Mouse (Mus musculus) intestine, postnatal 0 days (tissue): ENCODE data around the gene Dnah12. TPM values are rescaled to one million over a fixed set of nuclear protein-coding genes. Genes with fewer than 3 reads are reported as not detected.

Experiments used
- ATAC-seq: fragments of 200-750 bp; cut with Nextera tagmentation; 2 replicates; pipeline ENCODE4 v1.8.0; 2017; ENCODE audit warnings: mild to moderate bottlenecking, moderate TSS enrichment, moderate library complexity
- H3K27ac ChIP-seq: fragments of 300-500 bp; sonication (generic); 2 replicates; pipeline ENCODE4 v1.5.1; 2014; ENCODE audit warnings: mild to moderate bottlenecking, low read depth, low read length, moderate library complexity
- H3K27me3 ChIP-seq: fragments of 300-500 bp; sonication (generic); replicated peaks from 2 replicates; pipeline ENCODE4 v1.6.1; 2014; ENCODE audit warnings: low read length, mixed read lengths; ENCODE audit not compliant: control insufficient read depth, insufficient read depth
- H3K36me3 ChIP-seq: fragments of 300-500 bp; sonication (generic); 2 replicates; pipeline ENCODE4 v1.6.1; 2014; ENCODE audit warnings: mild to moderate bottlenecking, moderate library complexity; ENCODE audit not compliant: control insufficient read depth, insufficient read depth
- H3K4me1 ChIP-seq: fragments of 300-500 bp; sonication (generic); replicated peaks from 2 replicates; pipeline ENCODE4 v1.6.1; 2014; ENCODE audit warnings: antibody characterized with exemption, low read length, mixed read lengths; ENCODE audit not compliant: control insufficient read depth, insufficient read depth
- H3K4me2 ChIP-seq: fragments of 300-500 bp; sonication (generic); replicated peaks from 2 replicates; pipeline ENCODE4 v1.6.1; 2014; ENCODE audit warnings: low read depth, mild to moderate bottlenecking, moderate library complexity
- H3K4me3 ChIP-seq: fragments of 300-500 bp; sonication (generic); 2 replicates; pipeline ENCODE4 v1.5.1; 2014; ENCODE audit warnings: low read depth, low read length
- H3K9ac ChIP-seq: fragments of 300-500 bp; sonication (generic); 2 replicates; pipeline ENCODE4 v1.6.1; 2014; ENCODE audit warnings: mild to moderate bottlenecking, low read depth, low read length
- H3K9me3 ChIP-seq: fragments of 300-500 bp; sonication (generic); 2 replicates; pipeline ENCODE4 v1.6.1; 2016; ENCODE audit warnings: mixed run types; ENCODE audit not compliant: control insufficient read depth
- CTCF ChIP-seq: sonication (generic); IDR thresholded peaks from 2 replicates; pipeline ENCODE4 v1.5.1; 2016; ENCODE audit warnings: low read depth, mild to moderate bottlenecking, control low read depth, antibody characterized with exemption, moderate library complexity
- WGBS: fragments of 180-500 bp; shearing (Covaris S2); extraction: QIAGEN DNeasy Blood & Tissue Kit; methylation state at CpG from one replicate; pipeline ENCODE4 v1.1.7; 2014; 5-methylcytosine and 5-hydroxymethylcytosine counted together
- polyA plus RNA-seq: library from polyadenylated mRNA; unstranded; fragments of >200 nt; fragmentation: Nextera tagmentation; extraction: Ambion mirVana; gene quantifications from 2 replicates; pipeline ENCODE4 v1.2.1, GENCODE M21; 2015

The Dnah12 gene
- polyA plus RNA-seq, 1 experiment from 2014 or later = 0.05 TPM

GRCm38 (mm10) chr14:26854066-26854465 is 161.0 kb downstream of the Dnah12 start:
- no peak for TF ChIP-seq CTCF
- Histone ChIP-seq H3K9me3 (no peaks in the 10 kb centered on the region), H3K4me1 (no peaks in the 10 kb centered on the region), H3K36me3 (no peaks in the 10 kb centered on the region), H3K9ac (no peak overlapping the region), H3K27me3 (no peaks in the 10 kb centered on the region), H3K4me2 (no peak overlapping the region), H3K4me3 (no peak overlapping the region), H3K27ac (no peak overlapping the region)
- WGBS = 33% methylated on average over 2 of the region's 2 CpGs
- ATAC-seq = no peak

GRCm38 (mm10) chr14:26858364-26858763 is 165.3 kb downstream of the Dnah12 start:
- H3K27ac ChIP-seq = no peak overlapping the region
- no peaks in the 10 kb centered on the region for H3K36me3 ChIP-seq
- no peaks in the 10 kb centered on the region for H3K9me3 ChIP-seq
- H3K27me3 ChIP-seq = no peaks in the 10 kb centered on the region
- H3K4me1 ChIP-seq = no peaks in the 10 kb centered on the region
- no peak overlapping the region for H3K9ac ChIP-seq
- TF ChIP-seq CTCF = no peak
- peak overlapping the region; percentile 32; the same call in 1 of the 2 replicates for H3K4me2 ChIP-seq
- ATAC-seq = 0 out of 2 replicates have a peak, but pooled peaks have one; percentile 25
- no peak overlapping the region for H3K4me3 ChIP-seq
- 48% methylated on average over 2 of the region's 2 CpGs for WGBS

- H3K4me2 ChIP-seq = no peak overlapping the region
- H3K9ac ChIP-seq = no peak overlapping the region
- TF ChIP-seq CTCF = no peak
- no peak overlapping the region for H3K4me3 ChIP-seq
- H3K9me3 ChIP-seq = no peaks in the 10 kb centered on the region
- no peaks in the 10 kb centered on the region for H3K27me3 ChIP-seq
- no peaks in the 10 kb centered on the region for H3K36me3 ChIP-seq
- WGBS = 88% methylated on average over 3 of the region's 3 CpGs
- no peaks in the 10 kb centered on the region for H3K4me1 ChIP-seq
- no peak for ATAC-seq
- no peak overlapping the region for H3K27ac ChIP-seq
These were observed 165.9 kb downstream of the Dnah12 start for GRCm38 (mm10) chr14:26859024-26859423.

- H3K9ac ChIP-seq = no peak overlapping the region
These were observed 174.3 kb downstream of the Dnah12 start for GRCm38 (mm10) chr14:26867356-26867755.

DNA sequence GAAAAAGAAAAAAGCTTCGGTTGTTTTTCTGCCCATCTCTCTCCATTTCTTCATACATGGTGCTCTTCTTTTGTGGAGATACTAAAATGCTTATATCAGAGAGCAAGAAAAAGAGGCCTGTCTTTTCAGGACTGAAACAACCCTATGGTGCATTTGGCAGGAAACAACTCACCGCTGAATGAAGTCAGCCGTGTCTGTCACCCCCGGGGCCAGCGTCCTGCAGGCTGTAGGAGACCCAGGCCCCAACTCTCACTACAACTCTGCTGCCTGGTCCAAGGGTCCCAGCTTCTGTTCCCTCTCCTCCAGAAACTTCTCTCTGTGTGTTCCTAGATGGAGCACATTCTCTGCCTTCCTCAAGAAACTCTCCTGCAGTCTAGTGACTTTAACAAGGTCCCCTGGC is 175.2 kb downstream of the Dnah12 start:
- Histone ChIP-seq H3K4me1 (no peaks in the 10 kb centered on the region), H3K4me3 (no peak overlapping the region)
- WGBS = 92% methylated on average over 5 of the region's 5 CpGs

More at GRCm38 (mm10) chr14:26867356-26867755, 174.3 kb downstream of the Dnah12 start:
- no peaks in the 10 kb centered on the region for H3K36me3 ChIP-seq
- WGBS = 72% methylated on average over 9 of the region's 9 CpGs
- ATAC-seq = no peak
- TF ChIP-seq CTCF = peak; percentile 49
- no peak overlapping the region for H3K4me3 ChIP-seq
- no peak overlapping the region for H3K4me2 ChIP-seq
- H3K27me3 ChIP-seq = no peaks in the 10 kb centered on the region
- H3K9me3 ChIP-seq = no peaks in the 10 kb centered on the region
- H3K4me1 ChIP-seq = no peaks in the 10 kb centered on the region
- H3K27ac ChIP-seq = no peak overlapping the region

GRCm38 (mm10) chr14:26878756-26879155 is 185.7 kb downstream of the Dnah12 start:
- no peaks in the 10 kb centered on the region for H3K36me3 ChIP-seq

More for the DNA sequence above, 175.2 kb downstream of the Dnah12 start:
- no peak for ATAC-seq
- TF ChIP-seq CTCF = no peak
- Histone ChIP-seq H3K9me3 (no peaks in the 10 kb centered on the region), H3K27ac (no peak overlapping the region), H3K36me3 (no peaks in the 10 kb centered on the region), H3K4me2 (no peak overlapping the region), H3K9ac (no peak overlapping the region), H3K27me3 (no peaks in the 10 kb centered on the region)

GRCm38 (mm10) chr14:26879976-26880375 is 186.9 kb downstream of the Dnah12 start:
- Histone ChIP-seq H3K4me1 (0 out of 2 replicates have a peak, but pooled peaks cover 3% of the 10 kb centered on the region), H3K9me3 (no peaks in the 10 kb centered on the region), H3K4me2 (no peak overlapping the region), H3K27ac (no peak overlapping the region), H3K27me3 (no peaks in the 10 kb centered on the region), H3K9ac (no peak overlapping the region), H3K4me3 (no peak overlapping the region), H3K36me3 (no peaks in the 10 kb centered on the region)
- 80% methylated on average over 2 of the region's 2 CpGs for WGBS
- no peak for TF ChIP-seq CTCF
- no peak for ATAC-seq

More at GRCm38 (mm10) chr14:26878756-26879155, 185.7 kb downstream of the Dnah12 start:
- no peak for TF ChIP-seq CTCF
- no peak overlapping the region for H3K4me3 ChIP-seq
- WGBS = 38% methylated on average over 4 of the region's 4 CpGs
- H3K9me3 ChIP-seq = no peaks in the 10 kb centered on the region
- H3K9ac ChIP-seq = no peak overlapping the region
- H3K27me3 ChIP-seq = no peaks in the 10 kb centered on the region
- H3K4me2 ChIP-seq = no peak overlapping the region
- H3K27ac ChIP-seq = no peak overlapping the region
- peak; percentile 82 for ATAC-seq
- H3K4me1 ChIP-seq = 0 out of 2 replicates have a peak, but pooled peaks cover 3% of the 10 kb centered on the region
